Mouse (Mus musculus): ENCODE results near the gene Calm4. TPM values are rescaled to one million over a fixed set of nuclear protein-coding genes. Genes with fewer than 3 reads are reported as not detected.

Calm4 gene
- polyA plus RNA-seq, 1 experiment from 2014 or later = not detected

GRCm38 (mm10) chr13:3869901-3870300, 32.3 kb downstream of the Calm4 start:
- H3K4me3 ChIP-seq (replicated peaks; ENCODE audit: low read length) = no peak overlapping the region
- no peaks in the 10 kb centered on the region for H3K9me3 ChIP-seq (ENCODE audit: control insufficient read depth, low read length)
- no peak for ATAC-seq
- no peak overlapping the region for H3K4me2 ChIP-seq (ENCODE audit: low read length)
- no peak overlapping the region for H3K27ac ChIP-seq (ENCODE audit: low read length)
- no peaks in the 10 kb centered on the region for H3K27me3 ChIP-seq (replicated peaks; ENCODE audit: control insufficient read depth, insufficient read depth, low read length)
- no peak overlapping the region for H3K9ac ChIP-seq (replicated peaks; ENCODE audit: low read depth, low read length)
- no peaks in the 10 kb centered on the region for H3K36me3 ChIP-seq (ENCODE audit: control insufficient read depth, insufficient read depth)
- H3K4me1 ChIP-seq (replicated peaks; ENCODE audit: control insufficient read depth, insufficient read depth, low read length) = no peaks in the 10 kb centered on the region

GRCm38 (mm10) chr13:3872832-3873231, 35.3 kb downstream of the Calm4 start:
- H3K9me3 ChIP-seq (ENCODE audit: control insufficient read depth, low read length) = no peaks in the 10 kb centered on the region
- 91% methylated on average over 4 of the region's 4 CpGs for WGBS
- no peak overlapping the region for H3K4me3 ChIP-seq (replicated peaks; ENCODE audit: low read length)
- ATAC-seq = no peak
- H3K27me3 ChIP-seq (replicated peaks; ENCODE audit: control insufficient read depth, insufficient read depth, low read length) = no peaks in the 10 kb centered on the region
- no peak overlapping the region for H3K27ac ChIP-seq (ENCODE audit: low read length)
- no peak overlapping the region for H3K4me2 ChIP-seq (ENCODE audit: low read length)
- no peak overlapping the region for H3K9ac ChIP-seq (replicated peaks; ENCODE audit: low read depth, low read length)
- no peaks in the 10 kb centered on the region for H3K36me3 ChIP-seq (ENCODE audit: control insufficient read depth, insufficient read depth)
- H3K4me1 ChIP-seq (replicated peaks; ENCODE audit: control insufficient read depth, insufficient read depth, low read length) = no peaks in the 10 kb centered on the region

GRCm38 (mm10) chr13:3876448-3876847, 38.9 kb downstream of the Calm4 start:
- ATAC-seq = no peak
- H3K4me3 ChIP-seq (replicated peaks; ENCODE audit: low read length) = no peak overlapping the region

GRCm38 (mm10) chr13:3877185-3877584, 39.6 kb downstream of the Calm4 start:
- Histone ChIP-seq H3K4me2 (ENCODE audit: low read length) (no peak overlapping the region), H3K9me3 (ENCODE audit: control insufficient read depth, low read length) (no peaks in the 10 kb centered on the region), H3K36me3 (ENCODE audit: control insufficient read depth, insufficient read depth) (0 out of 2 replicates have a peak, but pooled peaks cover 2% of the 10 kb centered on the region), H3K4me3 (replicated peaks; ENCODE audit: low read length) (no peak overlapping the region), H3K9ac (replicated peaks; ENCODE audit: low read depth, low read length) (no peak overlapping the region), H3K27ac (ENCODE audit: low read length) (no peak overlapping the region), H3K4me1 (replicated peaks; ENCODE audit: control insufficient read depth, insufficient read depth, low read length) (no peaks in the 10 kb centered on the region), H3K27me3 (replicated peaks; ENCODE audit: control insufficient read depth, insufficient read depth, low read length) (no peaks in the 10 kb centered on the region)
- WGBS = 87% methylated on average over 6 of the region's 6 CpGs
- no peak for ATAC-seq

More at GRCm38 (mm10) chr13:3876448-3876847, 38.9 kb downstream of the Calm4 start:
- no peak overlapping the region for H3K4me2 ChIP-seq (ENCODE audit: low read length)
- no peaks in the 10 kb centered on the region for H3K4me1 ChIP-seq (replicated peaks; ENCODE audit: control insufficient read depth, insufficient read depth, low read length)
- no peaks in the 10 kb centered on the region for H3K36me3 ChIP-seq (ENCODE audit: control insufficient read depth, insufficient read depth)
- H3K27ac ChIP-seq (ENCODE audit: low read length) = no peak overlapping the region
- no peaks in the 10 kb centered on the region for H3K9me3 ChIP-seq (ENCODE audit: control insufficient read depth, low read length)
- 79% methylated on average over 6 of the region's 6 CpGs for WGBS
- no peaks in the 10 kb centered on the region for H3K27me3 ChIP-seq (replicated peaks; ENCODE audit: control insufficient read depth, insufficient read depth, low read length)
- H3K9ac ChIP-seq (replicated peaks; ENCODE audit: low read depth, low read length) = no peak overlapping the region

GRCm38 (mm10) chr13:3877679-3878220, 40.2 kb downstream of the Calm4 start:
- Histone ChIP-seq H3K9me3 (ENCODE audit: control insufficient read depth, low read length) (no peaks in the 10 kb centered on the region), H3K36me3 (ENCODE audit: control insufficient read depth, insufficient read depth) (0 out of 2 replicates have a peak, but pooled peaks cover 2% of the 10 kb centered on the region), H3K27me3 (replicated peaks; ENCODE audit: control insufficient read depth, insufficient read depth, low read length) (no peaks in the 10 kb centered on the region), H3K4me2 (ENCODE audit: low read length) (no peak overlapping the region), H3K9ac (replicated peaks; ENCODE audit: low read depth, low read length) (no peak overlapping the region), H3K4me3 (replicated peaks; ENCODE audit: low read length) (no peak overlapping the region), H3K27ac (ENCODE audit: low read length) (no peak overlapping the region), H3K4me1 (replicated peaks; ENCODE audit: control insufficient read depth, insufficient read depth, low read length) (no peaks in the 10 kb centered on the region)
- ATAC-seq = no peak
- 56% methylated on average over 4 of the region's 4 CpGs for WGBS

GRCm38 (mm10) chr13:3886663-3887062, 49.1 kb downstream of the Calm4 start:
- H3K9ac ChIP-seq (replicated peaks; ENCODE audit: low read depth, low read length) = no peak overlapping the region
- no peaks in the 10 kb centered on the region for H3K4me1 ChIP-seq (replicated peaks; ENCODE audit: control insufficient read depth, insufficient read depth, low read length)
- no peaks in the 10 kb centered on the region for H3K9me3 ChIP-seq (ENCODE audit: control insufficient read depth, low read length)
- no peak overlapping the region for H3K27ac ChIP-seq (ENCODE audit: low read length)
- 0 out of 2 replicates have a peak, but pooled peaks cover 2% of the 10 kb centered on the region for H3K36me3 ChIP-seq (ENCODE audit: control insufficient read depth, insufficient read depth)
- no peak overlapping the region for H3K4me2 ChIP-seq (ENCODE audit: low read length)
- H3K27me3 ChIP-seq (replicated peaks; ENCODE audit: control insufficient read depth, insufficient read depth, low read length) = no peaks in the 10 kb centered on the region
- no peak for ATAC-seq
- H3K4me3 ChIP-seq (replicated peaks; ENCODE audit: low read length) = no peak overlapping the region
- WGBS = 97% methylated on average over 7 of the region's 7 CpGs

Other genes with a start within 250 kb of the Calm4 start
- gene Fam208b, start 226.6 kb upstream of the Calm4 start, polyA plus RNA-seq (2015; fragmentation: Nextera tagmentation; extraction: Ambion mirVana) = 20.0 and 23.2 TPM in 2 replicates
- 12.0 and 19.7 TPM in 2 replicates for gene Asb13, start 203.7 kb upstream of the Calm4 start, polyA plus RNA-seq (2015; fragmentation: Nextera tagmentation; extraction: Ambion mirVana)
- gene Calml3, start 33.4 kb upstream of the Calm4 start, polyA plus RNA-seq (2015; fragmentation: Nextera tagmentation; extraction: Ambion mirVana) = not detected in 2 replicates
- not detected in 2 replicates for gene Calm5, start 16.4 kb downstream of the Calm4 start, polyA plus RNA-seq (2015; fragmentation: Nextera tagmentation; extraction: Ambion mirVana)
- 14.2 and 15.1 TPM in 2 replicates for gene Net1, start 80.5 kb downstream of the Calm4 start, polyA plus RNA-seq (2015; fragmentation: Nextera tagmentation; extraction: Ambion mirVana)
- 0.10 TPM in 1 of 2 replicates, not detected in the other for gene Tubal3, start 80.5 kb downstream of the Calm4 start, polyA plus RNA-seq (2015; fragmentation: Nextera tagmentation; extraction: Ambion mirVana)
- gene Ucn3, start 107.6 kb downstream of the Calm4 start, polyA plus RNA-seq (2015; fragmentation: Nextera tagmentation; extraction: Ambion mirVana) = 0.21 and 0.56 TPM in 2 replicates
- gene Akr1c14, start 211.3 kb downstream of the Calm4 start, polyA plus RNA-seq (2015; fragmentation: Nextera tagmentation; extraction: Ambion mirVana) = 0.71 and 1.0 TPM in 2 replicates

All from forebrain, embryonic 16.5 days (tissue).